Mouse (Mus musculus) lung, embryonic 14.5 days (tissue): Measurements from ENCODE around the gene Ptdss2. TPM values are rescaled to one million over a fixed set of nuclear protein-coding genes. Genes with fewer than 3 reads are reported as not detected.
A peak's percentile ranks its signal among the peaks of the same experiment; 100 is the strongest.

Experiments used
- ATAC-seq: fragments of 200-750 bp; cut with Nextera tagmentation; 2 replicates; pipeline ENCODE4 v1.8.0; 2017; ENCODE audit warnings: mild to moderate bottlenecking, moderate TSS enrichment, moderate library complexity; ENCODE audit not compliant: insufficient read depth
- DNase-seq: peaks from one replicate; pipeline ENCODE4 v3.0.0-alpha.2; 2015
- H3K27ac ChIP-seq: fragments of 300-500 bp; sonication (generic); 2 replicates; pipeline ENCODE4 v1.5.1; 2014; ENCODE audit warnings: low read depth, mild to moderate bottlenecking, moderate library complexity
- H3K27me3 ChIP-seq: fragments of 300-500 bp; sonication (generic); 2 replicates; pipeline ENCODE4 v1.6.1; 2014; ENCODE audit warnings: low read length, control low read depth; ENCODE audit not compliant: insufficient read depth
- H3K36me3 ChIP-seq: fragments of 300-500 bp; sonication (generic); 2 replicates; pipeline ENCODE4 v1.6.1; 2014; ENCODE audit warnings: control low read depth; ENCODE audit not compliant: insufficient read depth
- H3K4me1 ChIP-seq: fragments of 300-500 bp; sonication (generic); 2 replicates; pipeline ENCODE4 v1.6.1; 2014; ENCODE audit warnings: antibody characterized with exemption, control low read depth; ENCODE audit not compliant: insufficient read depth
- H3K4me2 ChIP-seq: fragments of 300-500 bp; sonication (generic); 2 replicates; pipeline ENCODE4 v1.6.1; 2014; ENCODE audit warnings: mild to moderate bottlenecking
- H3K4me3 ChIP-seq: fragments of 300-500 bp; sonication (generic); 2 replicates; pipeline ENCODE4 v1.5.1; 2014; ENCODE audit warnings: low read depth, low read length
- H3K9ac ChIP-seq: fragments of 300-500 bp; sonication (generic); 2 replicates; pipeline ENCODE4 v1.6.1; 2014
- H3K9me3 ChIP-seq: fragments of 300-500 bp; sonication (generic); 2 replicates; pipeline ENCODE4 v1.6.1; 2016; ENCODE audit warnings: low read depth, low read length, control low read depth
- CTCF ChIP-seq: IDR thresholded peaks from 2 replicates; pipeline ENCODE4 v1.5.1; 2016; ENCODE audit warnings: antibody characterized with exemption, low read depth
- WGBS: fragments of 180-500 bp; shearing (Covaris S2); extraction: QIAGEN DNeasy Blood & Tissue Kit; methylation state at CpG from one replicate; pipeline ENCODE4 v1.1.7; 2014; 5-methylcytosine and 5-hydroxymethylcytosine counted together
- polyA plus RNA-seq: library from polyadenylated mRNA; unstranded; fragments of >200 nt; fragmentation: Nextera tagmentation; extraction: Ambion mirVana; gene quantifications from 2 replicates; pipeline ENCODE4 v1.2.1, GENCODE M21; 2014

The Ptdss2 gene
- polyA plus RNA-seq, 1 experiment from 2014 or later = 57.7 TPM

- H3K4me2 ChIP-seq = peak within 1 kb of the TSS; percentile 82
- H3K36me3 ChIP-seq = no peaks in the 10 kb centered on the region
- ATAC-seq (peak; percentile 70), DNase-seq (peak; percentile 69)
- H3K4me1 ChIP-seq = no peaks in the 10 kb centered on the region
- no peak for TF ChIP-seq CTCF
- H3K9me3 ChIP-seq = no peaks in the 10 kb centered on the region
- peak within 1 kb of the TSS; percentile 42 for H3K4me3 ChIP-seq
- H3K9ac ChIP-seq = peak within 1 kb of the TSS; percentile 40
- peaks cover 16% of the 10 kb centered on the region for H3K27me3 ChIP-seq
- WGBS = 1% methylated on average over 56 of the region's 56 CpGs
- peak within 1 kb of the TSS; percentile 65 for H3K27ac ChIP-seq
These were observed 22.1 kb upstream of the Ptdss2 start, which contains the start of gene Sigirr for GRCm38 (mm10) chr7:141099911-141100691. Gene Sigirr (minus strand): TSS chr7:141100572.

- 61% methylated on average over 3 of the region's 3 CpGs for WGBS
- no peak for TF ChIP-seq CTCF
- no peak overlapping the region for H3K27ac ChIP-seq
- no peaks in the 10 kb centered on the region for H3K9me3 ChIP-seq
- DNase-seq = no peak
- no peak overlapping the region for H3K9ac ChIP-seq
- H3K4me1 ChIP-seq = no peaks in the 10 kb centered on the region
- H3K36me3 ChIP-seq = no peaks in the 10 kb centered on the region
- H3K27me3 ChIP-seq = peaks cover 16% of the 10 kb centered on the region
- H3K4me3 ChIP-seq = no peak overlapping the region
- H3K4me2 ChIP-seq = no peak overlapping the region
- ATAC-seq = no peak
These were observed 19.0 kb upstream of the Ptdss2 start for GRCm38 (mm10) chr7:141103161-141103560.

- 80% methylated on average over 9 of the region's 9 CpGs for whole genome bisulfite sequencing
- no peaks in the 10 kb centered on the region for H3K9me3 ChIP-seq
These were observed 6.3 kb upstream of the Ptdss2 start for GRCm38 (mm10) chr7:141115874-141116273.

GRCm38 (mm10) chr7:141117636-141118035, 4.5 kb upstream of the Ptdss2 start, which contains the start of gene Ano9:
Gene Ano9 (minus strand): TSS chr7:141117806.
- Histone ChIP-seq H3K4me3 (peak within 1 kb of the TSS; percentile 1; the same call in 1 of the 2 replicates), H3K4me2 (peak within 1 kb of the TSS; percentile 39), H3K4me1 (peaks cover 2% of the 10 kb centered on the region; the same call in 1 of the 2 replicates), H3K9me3 (no peaks in the 10 kb centered on the region), H3K27me3 (no peaks in the 10 kb centered on the region), H3K9ac (no peak within 1 kb of the TSS; the same call in none of the 2 replicates), H3K27ac (no peak within 1 kb of the TSS), H3K36me3 (no peaks in the 10 kb centered on the region)
- DNase-seq (peak; percentile 59), ATAC-seq (0 out of 2 replicates have a peak, but pooled peaks have one; percentile 16)
- no peak for TF ChIP-seq CTCF
- WGBS = 9% methylated on average over 9 of the region's 9 CpGs

More at GRCm38 (mm10) chr7:141115874-141116273, 6.3 kb upstream of the Ptdss2 start:
- no peaks in the 10 kb centered on the region for H3K27me3 ChIP-seq
- H3K4me2 ChIP-seq = no peak overlapping the region
- ATAC-seq (no peak), DNase-seq (no peak)
- H3K27ac ChIP-seq = no peak overlapping the region
- no peak overlapping the region for H3K9ac ChIP-seq
- H3K4me3 ChIP-seq = no peak overlapping the region
- TF ChIP-seq CTCF = no peak
- H3K36me3 ChIP-seq = no peaks in the 10 kb centered on the region
- H3K4me1 ChIP-seq = no peaks in the 10 kb centered on the region

GRCm38 (mm10) chr7:141119487-141119886, 2.7 kb upstream of the Ptdss2 start:
- Histone ChIP-seq H3K9ac (no peak overlapping the region), H3K4me2 (no peak overlapping the region), H3K27me3 (no peaks in the 10 kb centered on the region), H3K27ac (no peak overlapping the region), H3K9me3 (no peaks in the 10 kb centered on the region), H3K36me3 (no peaks in the 10 kb centered on the region), H3K4me1 (peaks cover 2% of the 10 kb centered on the region; the same call in 1 of the 2 replicates), H3K4me3 (no peak overlapping the region)
- TF ChIP-seq CTCF = no peak
- WGBS = 57% methylated on average over 3 of the region's 3 CpGs
- ATAC-seq (no peak), DNase-seq (no peak)

GRCm38 (mm10) chr7:141120605-141121004, 1.6 kb upstream of the Ptdss2 start:
- Histone ChIP-seq H3K9me3 (no peaks in the 10 kb centered on the region), H3K4me3 (no peak overlapping the region), H3K36me3 (no peaks in the 10 kb centered on the region), H3K4me1 (peaks cover 2% of the 10 kb centered on the region; the same call in 1 of the 2 replicates), H3K27ac (no peak overlapping the region), H3K9ac (no peak overlapping the region), H3K4me2 (no peak overlapping the region), H3K27me3 (no peaks in the 10 kb centered on the region)
- no peak for DNase-seq
- 80% methylated on average over 3 of the region's 3 CpGs for WGBS
- ATAC-seq = no peak
- no peak for TF ChIP-seq CTCF

- DNase-seq = no peak
- TF ChIP-seq CTCF = no peak
These were observed 1.1 kb upstream of the Ptdss2 start for GRCm38 (mm10) chr7:141121051-141121531.

More at GRCm38 (mm10) chr7:141121051-141121531, 1.1 kb upstream of the Ptdss2 start:
- 68% methylated on average over 5 of the region's 5 CpGs for WGBS
- H3K36me3 ChIP-seq = no peaks in the 10 kb centered on the region
- no peak overlapping the region for H3K9ac ChIP-seq
- H3K4me1 ChIP-seq = peaks cover 2% of the 10 kb centered on the region; the same call in 1 of the 2 replicates
- no peak overlapping the region for H3K27ac ChIP-seq
- no peak overlapping the region for H3K4me3 ChIP-seq
- no peak for ATAC-seq
- no peaks in the 10 kb centered on the region for H3K9me3 ChIP-seq
- H3K27me3 ChIP-seq = no peaks in the 10 kb centered on the region
- H3K4me2 ChIP-seq = no peak overlapping the region
